Mouse (Mus musculus) monocyte, adult 5-6 weeks (primary cell): ENCODE data around the gene Atg4c. TPM values are rescaled to one million over a fixed set of nuclear protein-coding genes. Genes with fewer than 3 reads are reported as not detected.

Experiments used
- total RNA-seq: library from RNA; stranded (forward); fragments of 200-1000, 200-491, 200-594 nt; gene quantifications from 3 replicates; pipeline ENCODE4 v1.2.3, GENCODE M21; 2017

Atg4c gene
- total RNA-seq, 1 experiment from 2014 or later, result 25.5 TPM

Other genes with a start within 250 kb of the Atg4c start
- gene Angptl3, start 163.0 kb upstream of the Atg4c start, total RNA-seq, result 0.19 to 2.2 TPM in 2 of 3 replicates, not detected in the other
- 13.4 to 22.9 TPM (median 19.7 TPM) in 3 replicates for gene Dock7, start 73.0 kb upstream of the Atg4c start, total RNA-seq
- 1.0 to 3.3 TPM (median 2.3 TPM) in 3 replicates for gene Gm12689, start 102.0 kb downstream of the Atg4c start, total RNA-seq